Mouse (Mus musculus): ENCODE results near the gene Arpc3.
A peak's percentile ranks its signal among the peaks of the same experiment; 100 is the strongest.
"Not testable (repeated sequence)": the region's sequence is repeated elsewhere in the genome, so short reads cannot be mapped to it uniquely, and the experiment has no call there.

The Arpc3 gene

GRCm38 (mm10) chr5:122399871-122400270 is 8.2 kb downstream of the Arpc3 start:
- DNase-seq (ENCODE audit: low spot score), result no peak

DNA sequence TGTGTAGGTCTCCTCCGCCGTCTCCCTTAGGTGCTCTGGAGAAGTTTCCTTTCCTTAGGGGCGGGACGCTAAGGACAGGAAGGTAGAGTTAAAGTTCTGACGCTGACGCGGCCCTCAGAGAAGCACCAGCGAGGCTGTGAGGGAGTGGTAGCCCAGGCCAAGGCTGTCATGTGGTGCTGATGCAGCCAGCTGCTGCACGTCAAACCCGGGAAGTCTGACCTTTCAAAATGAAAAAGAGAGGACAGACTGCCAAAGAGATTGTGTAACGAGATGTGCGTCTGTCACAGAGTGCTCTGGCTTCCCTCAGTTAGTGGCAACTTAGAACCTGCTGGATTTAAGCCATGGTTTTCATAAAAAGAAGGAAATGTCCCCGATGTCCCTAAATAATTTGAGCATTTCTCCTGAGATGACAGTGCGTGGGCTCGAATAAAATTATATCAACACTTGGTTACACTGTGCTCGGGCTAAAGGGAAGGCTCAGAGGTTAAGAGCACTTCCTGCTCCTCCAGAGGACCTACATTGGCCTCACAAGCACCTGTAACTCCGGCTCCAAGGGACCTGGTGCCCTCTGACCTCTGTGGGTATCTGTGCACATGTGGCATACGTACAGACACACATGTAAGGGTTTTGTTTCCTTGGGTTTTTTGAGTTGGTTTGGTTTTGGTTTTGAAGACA is 9.1 kb downstream of the Arpc3 start:
- no peak for DNase-seq (ENCODE audit: low spot score)

DNA sequence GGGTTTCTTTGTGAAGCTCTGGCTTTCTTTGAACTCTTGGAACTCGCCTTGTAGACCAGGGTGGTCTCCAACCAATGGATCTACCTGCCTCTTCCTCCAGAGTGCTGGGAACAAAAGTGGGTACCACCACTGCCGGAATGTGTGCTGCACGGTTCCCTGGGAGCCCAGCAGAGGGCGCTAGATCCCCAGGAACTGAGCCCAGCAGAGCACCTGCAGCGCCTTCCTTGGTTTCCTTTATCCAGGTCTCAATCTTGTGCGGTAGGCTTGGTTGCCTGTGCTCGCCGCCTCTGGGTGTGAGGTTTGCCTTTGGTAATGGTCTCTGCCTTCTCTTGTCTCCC is 9.6 kb downstream of the Arpc3 start:
- DNase-seq (ENCODE audit: low spot score), result no peak

DNA sequence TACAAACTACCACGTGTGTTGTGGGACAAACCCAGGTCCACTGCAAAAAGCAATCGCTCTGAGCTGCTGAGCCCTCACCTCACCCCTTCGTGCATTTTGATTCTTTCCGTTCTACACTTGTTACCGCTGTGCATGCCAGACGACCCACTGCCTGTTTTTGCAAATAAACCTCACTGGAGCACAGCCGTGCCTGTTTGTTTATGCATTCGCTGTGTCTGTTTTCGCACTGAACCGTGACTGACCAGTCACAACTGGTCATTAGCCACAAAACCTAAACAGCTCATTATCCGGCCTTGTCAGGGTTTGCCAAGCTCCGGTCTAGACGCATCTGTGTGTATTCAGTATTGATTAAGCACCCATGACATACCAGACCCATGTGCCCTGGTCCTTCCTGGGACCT is 10.5 kb downstream of the Arpc3 start:
- no peak for DNase-seq (ENCODE audit: low spot score)

DNA sequence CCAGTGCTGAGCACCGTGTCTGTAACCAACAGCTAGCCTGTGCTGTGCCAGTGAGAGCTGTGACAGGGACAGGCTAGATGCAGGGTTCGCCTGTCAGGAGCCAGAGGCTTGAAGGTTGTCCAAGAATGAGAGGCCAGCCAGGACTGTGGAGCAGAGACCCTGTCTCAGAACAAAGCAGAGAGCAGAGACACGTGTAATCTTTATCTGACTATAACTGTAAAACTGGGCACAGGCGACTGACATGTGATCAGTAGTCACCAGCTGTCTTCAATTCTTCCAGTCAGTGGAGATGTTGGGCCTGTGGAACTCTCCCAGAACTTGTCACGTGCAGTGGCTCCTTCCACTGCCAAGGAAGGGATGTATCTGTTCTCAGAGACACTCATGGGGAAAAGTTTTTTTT is 11.1 kb downstream of the Arpc3 start:
- DNase-seq (ENCODE audit: low spot score), result no peak

- DNase-seq (ENCODE audit: low spot score), result no peak
Measured at GRCm38 (mm10) chr5:122403362-122403761, 11.7 kb downstream of the Arpc3 start.

- DNase-seq (ENCODE audit: low spot score), result no peak
Measured at GRCm38 (mm10) chr5:122405537-122405936, 13.9 kb downstream of the Arpc3 start.

DNA sequence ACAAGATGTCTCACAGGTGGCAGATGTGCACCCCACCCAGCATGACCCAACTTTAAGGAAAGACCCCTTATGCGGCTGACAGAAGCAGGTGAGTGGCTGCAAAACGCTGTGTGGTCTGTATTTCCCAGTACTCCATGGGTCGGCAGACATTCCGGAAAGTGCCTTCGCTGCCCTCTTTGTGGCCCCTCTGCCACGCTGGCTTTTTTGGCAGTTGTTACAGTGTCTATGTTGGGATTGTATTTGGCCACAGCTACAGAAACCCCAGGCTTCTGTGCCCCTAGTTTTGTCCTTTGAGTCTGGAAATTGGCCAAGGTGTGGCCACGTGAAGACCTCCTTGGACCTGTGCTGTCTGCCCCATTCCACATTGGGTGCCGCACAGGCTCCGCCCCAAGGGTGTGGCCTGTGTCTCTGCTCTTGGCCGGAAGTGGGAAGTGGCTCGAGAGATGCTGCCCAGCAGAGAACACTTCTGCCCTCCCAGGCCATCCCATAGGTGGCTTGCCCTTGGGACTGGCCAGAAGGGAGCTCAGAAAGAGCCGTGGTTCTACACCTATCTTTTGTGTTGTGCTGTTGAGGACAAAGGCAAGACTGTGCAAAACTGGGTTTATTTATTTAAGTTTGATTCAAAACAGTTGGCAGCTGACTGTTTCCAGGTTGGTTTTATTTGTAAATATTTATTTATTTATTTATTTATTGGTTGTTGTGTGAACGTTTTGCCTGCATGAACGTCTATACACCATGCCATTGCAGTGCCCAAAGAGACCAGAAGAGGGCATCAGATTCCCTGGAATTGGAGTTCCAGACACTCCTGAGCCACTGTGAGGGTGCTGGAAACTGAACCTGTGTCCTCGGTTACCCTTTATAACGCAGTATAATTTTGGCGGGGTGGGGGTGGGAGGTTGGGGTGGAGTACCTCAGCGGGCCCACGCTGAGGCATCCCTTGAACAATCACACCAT is 18.3 kb downstream of the Arpc3 start:
- no peak for DNase-seq (ENCODE audit: low spot score)

GRCm38 (mm10) chr5:122411892-122412291 is 20.2 kb downstream of the Arpc3 start:
- DNase-seq (ENCODE audit: low spot score), result no peak

DNA sequence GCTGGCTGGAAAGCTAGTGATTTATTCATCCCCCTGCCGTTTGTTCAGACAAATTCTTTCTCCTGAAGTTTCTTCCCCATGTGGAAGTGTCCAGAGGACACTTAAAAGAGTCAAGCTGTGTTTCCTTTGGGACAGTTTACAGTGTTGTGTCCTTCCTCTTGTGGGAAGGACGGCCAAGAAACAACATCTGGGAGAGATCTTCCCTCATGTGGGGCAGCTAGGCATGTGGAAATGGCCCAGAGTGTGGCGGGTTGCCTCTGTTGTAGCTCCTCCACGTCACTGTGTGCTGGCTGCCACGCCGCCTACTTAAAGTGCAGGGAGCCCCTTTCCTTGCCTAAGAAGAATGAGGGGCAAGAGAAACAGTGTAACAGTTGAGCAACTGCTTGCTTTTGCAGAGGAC is 21.1 kb downstream of the Arpc3 start:
- DNase-seq (ENCODE audit: low spot score), result no peak

DNA sequence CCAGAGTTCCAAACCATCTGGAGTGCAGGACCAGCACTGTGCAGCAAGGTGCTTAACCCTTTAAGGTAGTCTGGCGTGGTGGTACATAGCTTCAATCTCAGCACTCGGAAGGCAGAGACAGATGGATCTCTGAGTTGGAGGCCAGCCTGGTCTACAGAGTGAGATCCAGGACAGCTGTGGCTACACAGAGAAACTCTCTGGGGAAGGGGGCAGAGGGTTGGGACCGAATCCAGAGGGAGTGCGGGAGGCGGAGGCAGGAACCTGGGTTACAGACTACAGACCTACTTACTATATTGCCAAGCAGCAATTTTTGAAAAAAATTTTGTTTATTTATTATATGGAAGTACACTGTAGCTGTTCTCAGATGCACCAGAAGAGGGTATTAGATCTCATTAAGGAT is 22.7 kb downstream of the Arpc3 start:
- no peak for DNase-seq (ENCODE audit: low spot score)

GRCm38 (mm10) chr5:122415465-122415864 is 23.8 kb downstream of the Arpc3 start:
- DNase-seq (ENCODE audit: low spot score), result no peak

DNA sequence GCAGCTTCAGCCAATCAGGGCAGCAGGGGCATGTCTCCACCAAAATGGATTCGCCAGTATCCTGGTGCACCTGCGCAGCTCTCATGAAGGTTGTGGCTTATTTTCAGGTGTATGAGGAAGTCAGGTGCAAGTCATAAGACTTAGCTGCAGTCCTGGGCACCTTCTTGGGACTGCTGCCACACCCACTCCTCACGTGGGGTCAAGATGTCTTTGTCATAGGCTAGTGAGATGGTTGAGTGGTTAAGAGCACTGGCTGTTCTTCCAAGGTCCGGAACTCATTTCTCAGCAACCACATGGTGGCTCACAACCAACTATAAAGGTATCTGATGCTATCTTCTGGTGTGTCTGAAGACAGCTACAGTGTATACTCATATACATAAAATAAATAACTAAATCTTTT is 29.0 kb downstream of the Arpc3 start:
- not testable (repeated sequence) for DNase-seq (ENCODE audit: low spot score)

GRCm38 (mm10) chr5:122421271-122422068 is 29.8 kb downstream of the Arpc3 start, which contains the start of gene Anapc7:
Gene Anapc7, plus strand, starts transcription at chr5:122421693.
- DNase-seq (ENCODE audit: low spot score), result no peak

DNA sequence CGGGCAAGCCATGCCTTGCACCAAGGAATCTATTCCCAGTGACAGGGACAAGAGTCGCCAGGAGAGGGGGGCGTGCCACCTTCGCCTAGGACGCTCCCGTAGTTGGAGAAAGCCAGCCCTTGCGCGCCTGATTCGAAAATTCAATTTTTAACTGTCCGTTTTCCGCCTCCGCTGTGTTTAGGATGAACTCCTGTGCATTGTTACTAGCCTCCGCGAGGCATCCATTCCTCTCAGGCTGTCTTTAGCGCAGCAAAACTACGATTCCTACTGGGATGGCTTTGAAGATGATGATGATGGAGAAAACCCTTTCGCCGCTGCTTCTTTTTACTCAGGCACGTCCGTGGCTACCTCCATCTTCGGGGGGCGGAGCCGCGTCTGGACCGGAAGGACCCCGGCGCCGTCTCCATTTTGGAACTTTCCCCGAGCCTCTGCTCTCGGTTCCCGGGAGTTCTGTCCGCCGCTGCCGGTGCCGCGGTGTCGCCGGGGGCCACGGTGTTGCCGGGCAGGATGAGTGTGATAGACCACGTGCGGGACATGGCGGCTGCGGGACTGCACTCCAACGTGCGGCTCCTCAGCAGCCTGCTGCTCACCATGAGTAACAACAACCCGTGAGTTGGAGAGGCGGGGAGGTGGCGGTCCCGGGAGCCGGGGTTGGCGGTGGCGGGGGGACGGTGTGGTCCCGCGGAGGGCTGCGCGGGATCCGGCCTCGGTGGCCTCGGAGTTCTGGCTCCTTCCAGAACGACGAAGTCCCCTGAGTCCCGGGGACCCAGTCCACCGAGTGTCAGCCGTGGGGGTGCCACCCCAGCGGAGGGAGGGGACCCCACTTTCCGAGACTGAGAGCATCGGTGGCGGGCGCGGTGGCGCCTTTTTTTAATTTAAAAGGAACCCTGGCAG is 30.6 kb downstream of the Arpc3 start:
- peak; percentile 88 for DNase-seq (ENCODE audit: low spot score)

DNA sequence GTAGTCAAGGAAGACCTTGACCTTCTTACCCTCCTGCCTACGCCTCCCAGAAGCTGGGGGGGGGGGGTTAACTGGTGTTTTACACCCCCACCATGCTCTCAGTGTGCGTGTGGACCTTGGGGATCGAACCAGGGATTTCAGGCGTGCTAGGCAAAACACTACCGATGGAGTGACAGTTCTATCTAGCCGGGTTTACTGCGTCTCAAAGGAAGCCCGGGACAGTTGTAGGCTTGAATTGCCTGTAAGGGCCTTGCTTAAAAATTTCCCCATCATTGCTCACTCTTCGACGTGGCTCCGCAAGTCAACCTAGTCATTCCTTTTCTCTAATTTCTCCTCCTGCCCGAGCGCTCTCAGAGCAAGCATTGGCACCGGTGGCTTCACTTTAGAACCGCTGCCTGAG is 31.4 kb downstream of the Arpc3 start:
- DNase-seq (ENCODE audit: low spot score), result no peak

DNA sequence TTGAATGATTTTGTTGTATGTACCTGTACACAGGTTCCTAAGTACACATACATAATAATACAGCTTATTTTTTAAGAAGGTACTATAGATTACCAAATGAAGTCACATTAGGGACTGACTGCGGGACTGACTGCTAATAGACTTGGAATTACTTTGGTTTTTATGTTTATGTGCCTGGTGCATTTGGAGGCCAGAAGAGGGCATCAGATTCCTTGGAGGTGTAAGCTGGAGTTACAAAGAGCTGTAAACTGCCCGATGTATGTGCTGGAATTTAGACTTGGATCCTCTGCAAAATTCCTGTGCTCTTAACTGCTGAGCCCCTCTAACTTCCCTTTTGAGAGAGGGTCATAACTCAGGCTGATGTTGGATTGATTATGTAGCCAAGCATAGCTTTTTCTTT is 33.9 kb downstream of the Arpc3 start:
- DNase-seq (ENCODE audit: low spot score), result no peak

DNA sequence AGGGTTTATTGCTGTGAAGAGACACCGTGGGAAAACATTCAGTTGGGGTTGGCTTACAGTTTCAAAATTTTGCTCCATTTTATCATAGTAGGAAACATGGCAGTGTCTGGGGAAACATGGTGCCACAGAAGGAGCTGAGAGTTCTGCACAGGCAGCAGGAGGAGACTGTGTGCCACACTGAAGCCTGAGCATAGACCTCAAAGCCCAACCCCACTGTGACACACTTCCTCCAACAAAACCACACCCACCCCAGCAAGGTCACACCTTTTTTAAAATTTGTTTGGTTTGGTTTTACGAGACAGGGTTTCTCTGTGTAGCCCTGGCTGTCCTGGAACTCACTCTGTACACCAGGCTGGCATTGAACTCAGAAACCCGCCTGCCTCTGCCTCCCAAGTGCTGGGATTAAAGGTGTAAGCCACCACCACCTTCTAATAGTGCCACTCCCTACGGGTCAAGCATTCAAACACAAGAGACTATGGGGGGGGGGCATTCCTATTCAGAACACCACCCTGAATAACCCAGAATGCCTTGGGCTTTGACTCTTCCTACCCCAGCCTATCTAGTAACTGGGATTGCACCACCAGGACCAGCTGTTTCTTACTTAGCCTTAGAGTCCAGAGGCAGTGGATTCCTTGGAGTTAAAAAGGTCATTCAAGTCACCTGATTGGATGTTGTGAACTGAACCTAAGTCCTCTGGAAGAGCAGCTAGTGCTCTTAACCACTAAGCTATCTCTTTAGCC is 38.5 kb downstream of the Arpc3 start:
- no peak for DNase-seq (ENCODE audit: low spot score)

DNA sequence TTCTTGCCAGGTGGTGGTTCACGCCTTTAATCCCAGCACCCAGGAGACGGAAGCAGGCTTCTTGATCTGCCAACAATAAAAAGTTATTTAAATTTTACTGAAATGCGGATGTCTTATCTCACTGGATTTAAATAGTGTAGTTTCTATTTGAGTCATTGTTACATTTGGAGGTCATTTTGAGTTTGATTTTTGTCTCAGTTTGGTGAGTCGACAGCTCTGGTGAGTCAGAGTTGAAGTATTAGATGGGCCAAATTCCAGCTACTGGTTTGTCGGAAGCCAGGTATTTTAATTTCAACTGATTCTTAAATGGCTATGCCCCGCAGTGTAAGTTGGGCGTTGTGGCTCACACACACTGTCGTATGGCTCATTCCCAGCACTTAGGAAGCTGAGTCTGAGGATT is 39.5 kb downstream of the Arpc3 start:
- no peak for DNase-seq (ENCODE audit: low spot score)

- DNase-seq (ENCODE audit: low spot score), result no peak
Measured at GRCm38 (mm10) chr5:122434541-122434940, 42.9 kb downstream of the Arpc3 start.
